Mouse (Mus musculus): ENCODE data around the gene Cacng7. TPM values are rescaled to one million over a fixed set of nuclear protein-coding genes. Genes with fewer than 3 reads are reported as not detected.

The Cacng7 gene
- polyA plus RNA-seq, 1 experiment from 2014 or later: 0.69 TPM

GRCm38 (mm10) chr7:3317704-3318103, 15.1 kb upstream of the Cacng7 start:
- Histone ChIP-seq H3K4me3 (ENCODE audit: low read depth, low read length) (no peak overlapping the region), H3K36me3 (ENCODE audit: control insufficient read depth, insufficient read depth, low read length) (no peaks in the 10 kb centered on the region), H3K27me3 (ENCODE audit: control insufficient read depth, insufficient read depth, low read length) (no peaks in the 10 kb centered on the region), H3K4me2 (replicated peaks; ENCODE audit: low read depth) (no peak overlapping the region), H3K27ac (replicated peaks) (no peak overlapping the region), H3K4me1 (replicated peaks; ENCODE audit: control insufficient read depth, insufficient read depth) (no peaks in the 10 kb centered on the region), H3K9me3 (ENCODE audit: control insufficient read depth, low read length) (no peaks in the 10 kb centered on the region), H3K9ac (ENCODE audit: low read length) (no peak overlapping the region)
- DNase-seq (ENCODE audit: low spot score) (no peak), ATAC-seq (ENCODE audit: low FRiP score, low TSS enrichment) (no peak)
- TF ChIP-seq EP300 (optimal IDR thresholded peaks at IDR 0.05): no peak
- TF ChIP-seq CTCF (IDR thresholded peaks at IDR 0.05; ENCODE audit: low read depth): no peak
- 38% methylated on average over 4 of the region's 4 CpGs for WGBS

DNA sequence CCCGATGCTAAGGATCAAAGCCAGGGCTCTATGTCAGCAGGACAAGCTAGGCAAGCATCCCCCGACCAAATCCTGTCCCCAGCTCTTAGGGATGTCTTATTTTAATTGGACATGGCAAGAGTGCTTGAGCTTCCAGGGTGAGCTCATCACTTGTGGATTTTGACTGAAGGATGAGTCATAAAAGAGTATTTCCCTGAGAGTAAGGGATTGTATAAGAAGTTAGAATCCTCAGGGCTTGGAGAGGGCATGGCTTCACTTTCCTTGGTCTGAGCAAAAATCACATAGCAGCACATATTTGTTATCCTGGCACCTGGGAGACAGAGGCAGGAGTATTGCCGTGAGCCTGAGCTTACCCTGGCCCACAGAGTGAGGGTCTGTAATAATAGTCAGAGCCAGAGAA, 11.9 kb upstream of the Cacng7 start:
- ATAC-seq (ENCODE audit: low FRiP score, low TSS enrichment) (no peak), DNase-seq (ENCODE audit: low spot score) (no peak)
- no peaks in the 10 kb centered on the region for H3K9me3 ChIP-seq (ENCODE audit: control insufficient read depth, low read length)
- no peaks in the 10 kb centered on the region for H3K36me3 ChIP-seq (ENCODE audit: control insufficient read depth, insufficient read depth, low read length)
- no peak overlapping the region for H3K27ac ChIP-seq (replicated peaks)
- H3K4me3 ChIP-seq (ENCODE audit: low read depth, low read length): no peak overlapping the region
- no peak overlapping the region for H3K9ac ChIP-seq (ENCODE audit: low read length)
- H3K4me2 ChIP-seq (replicated peaks; ENCODE audit: low read depth): no peak overlapping the region
- H3K4me1 ChIP-seq (replicated peaks; ENCODE audit: control insufficient read depth, insufficient read depth): no peaks in the 10 kb centered on the region
- TF ChIP-seq CTCF (IDR thresholded peaks at IDR 0.05; ENCODE audit: low read depth): no peak
- TF ChIP-seq EP300 (optimal IDR thresholded peaks at IDR 0.05): no peak
- H3K27me3 ChIP-seq (ENCODE audit: control insufficient read depth, insufficient read depth, low read length): no peaks in the 10 kb centered on the region
- 73% methylated on average over 3 of the region's 3 CpGs for WGBS

- Histone ChIP-seq H3K36me3 (ENCODE audit: control insufficient read depth, insufficient read depth, low read length) (no peaks in the 10 kb centered on the region), H3K4me2 (replicated peaks; ENCODE audit: low read depth) (no peak overlapping the region), H3K4me1 (replicated peaks; ENCODE audit: control insufficient read depth, insufficient read depth) (no peaks in the 10 kb centered on the region), H3K9me3 (ENCODE audit: control insufficient read depth, low read length) (no peaks in the 10 kb centered on the region), H3K27me3 (ENCODE audit: control insufficient read depth, insufficient read depth, low read length) (no peaks in the 10 kb centered on the region), H3K27ac (replicated peaks) (no peak overlapping the region), H3K4me3 (ENCODE audit: low read depth, low read length) (no peak overlapping the region), H3K9ac (ENCODE audit: low read length) (no peak overlapping the region)
- ATAC-seq (ENCODE audit: low FRiP score, low TSS enrichment) (no peak), DNase-seq (ENCODE audit: low spot score) (no peak)
- WGBS: 91% methylated on average over 1 of the region's 1 CpGs
- no peak for TF ChIP-seq CTCF (IDR thresholded peaks at IDR 0.05; ENCODE audit: low read depth)
- TF ChIP-seq EP300 (optimal IDR thresholded peaks at IDR 0.05): no peak
Measured at GRCm38 (mm10) chr7:3323826-3324225, 8.9 kb upstream of the Cacng7 start.

DNA sequence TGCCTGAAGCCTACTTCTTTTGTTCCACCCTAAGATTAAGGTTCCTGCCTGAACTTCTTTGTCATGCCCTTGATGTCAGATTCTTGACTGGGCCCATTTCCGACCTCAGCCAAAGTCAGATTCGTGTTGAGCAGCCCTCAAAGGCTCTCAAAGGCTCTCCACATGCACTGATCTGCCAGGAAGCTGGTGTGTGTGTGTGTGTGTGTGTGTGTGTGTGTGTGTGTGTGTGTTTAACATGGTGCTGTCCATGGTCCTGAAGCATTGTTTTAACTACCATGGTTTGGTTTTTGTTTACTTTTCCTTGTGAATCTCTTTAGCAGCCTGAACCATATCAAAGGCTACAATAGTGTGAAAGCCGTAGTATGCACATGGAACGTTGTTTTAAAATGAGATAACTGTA, 4.8 kb upstream of the Cacng7 start:
- Histone ChIP-seq H3K4me3 (ENCODE audit: low read depth, low read length) (no peak overlapping the region), H3K9ac (ENCODE audit: low read length) (no peak overlapping the region), H3K27ac (replicated peaks) (no peak overlapping the region), H3K4me2 (replicated peaks; ENCODE audit: low read depth) (no peak overlapping the region), H3K4me1 (replicated peaks; ENCODE audit: control insufficient read depth, insufficient read depth) (no peaks in the 10 kb centered on the region), H3K27me3 (ENCODE audit: control insufficient read depth, insufficient read depth, low read length) (no peaks in the 10 kb centered on the region), H3K9me3 (ENCODE audit: control insufficient read depth, low read length) (no peaks in the 10 kb centered on the region), H3K36me3 (ENCODE audit: control insufficient read depth, insufficient read depth, low read length) (no peaks in the 10 kb centered on the region)
- DNase-seq (ENCODE audit: low spot score): no peak
- TF ChIP-seq EP300 (optimal IDR thresholded peaks at IDR 0.05): no peak
- WGBS: 58% methylated on average over 4 of the region's 4 CpGs
- no peak for ATAC-seq (ENCODE audit: low FRiP score, low TSS enrichment)

DNA sequence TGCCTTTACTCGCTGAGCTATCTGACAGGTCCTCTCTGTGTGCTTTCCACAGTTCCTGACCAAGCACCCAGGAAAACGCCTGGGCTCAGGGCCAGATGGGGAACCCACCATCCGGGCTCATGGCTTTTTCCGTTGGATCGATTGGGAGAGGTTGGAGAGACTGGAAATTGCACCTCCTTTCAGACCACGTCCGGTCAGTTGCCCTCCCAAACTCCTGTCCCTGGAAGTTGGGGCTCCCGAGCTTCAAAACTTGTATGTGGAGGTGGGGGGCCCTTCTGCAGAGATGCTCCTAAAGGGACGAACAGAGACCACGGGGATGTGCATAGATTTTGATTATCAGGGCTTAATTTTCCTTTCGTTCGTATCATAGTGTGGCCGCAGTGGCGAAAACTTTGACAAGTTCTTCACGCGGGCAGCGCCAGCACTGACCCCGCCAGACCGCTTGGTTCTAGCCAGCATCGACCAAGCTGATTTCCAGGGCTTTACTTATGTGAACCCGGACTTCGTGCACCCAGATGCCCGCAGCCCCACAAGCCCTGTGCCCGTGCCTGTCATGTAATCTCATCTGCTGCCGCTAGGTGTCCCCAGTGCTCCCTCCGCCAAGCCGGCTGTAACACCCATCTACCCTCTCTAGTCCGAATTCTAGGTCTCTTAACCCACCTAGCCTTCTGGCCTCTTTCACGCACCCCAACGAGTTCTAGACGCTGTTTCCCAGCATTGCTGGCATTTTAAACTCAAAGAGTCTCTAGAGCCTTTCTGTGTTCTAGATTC, 2.8 kb upstream of the Cacng7 start:
- no peaks in the 10 kb centered on the region for H3K36me3 ChIP-seq (ENCODE audit: control insufficient read depth, insufficient read depth, low read length)
- H3K4me3 ChIP-seq (ENCODE audit: low read depth, low read length): no peak overlapping the region
- peak; percentile 60; the same call in 1 of the 2 replicates for ATAC-seq (ENCODE audit: low FRiP score, low TSS enrichment)
- TF ChIP-seq EP300 (optimal IDR thresholded peaks at IDR 0.05): no peak
- peak; percentile 91 for TF ChIP-seq CTCF (IDR thresholded peaks at IDR 0.05; ENCODE audit: low read depth)
- no peaks in the 10 kb centered on the region for H3K9me3 ChIP-seq (ENCODE audit: control insufficient read depth, low read length)
- H3K9ac ChIP-seq (ENCODE audit: low read length): no peak overlapping the region
- H3K4me2 ChIP-seq (replicated peaks; ENCODE audit: low read depth): peak overlapping the region; percentile 12; the same call in 1 of the 2 replicates
- H3K27me3 ChIP-seq (ENCODE audit: control insufficient read depth, insufficient read depth, low read length): no peaks in the 10 kb centered on the region
- H3K27ac ChIP-seq (replicated peaks): no peak overlapping the region
- no peaks in the 10 kb centered on the region for H3K4me1 ChIP-seq (replicated peaks; ENCODE audit: control insufficient read depth, insufficient read depth)
- DNase-seq (ENCODE audit: low spot score): peak; percentile 74
- WGBS: 19% methylated on average over 31 of the region's 31 CpGs

GRCm38 (mm10) chr7:3331171-3331570, 1.6 kb upstream of the Cacng7 start:
- Histone ChIP-seq H3K27me3 (ENCODE audit: control insufficient read depth, insufficient read depth, low read length) (no peaks in the 10 kb centered on the region), H3K36me3 (ENCODE audit: control insufficient read depth, insufficient read depth, low read length) (no peaks in the 10 kb centered on the region), H3K9me3 (ENCODE audit: control insufficient read depth, low read length) (no peaks in the 10 kb centered on the region), H3K4me3 (ENCODE audit: low read depth, low read length) (no peak overlapping the region), H3K4me1 (replicated peaks; ENCODE audit: control insufficient read depth, insufficient read depth) (no peaks in the 10 kb centered on the region), H3K9ac (ENCODE audit: low read length) (no peak overlapping the region), H3K27ac (replicated peaks) (no peak overlapping the region), H3K4me2 (replicated peaks; ENCODE audit: low read depth) (peak overlapping the region; percentile 56)
- ATAC-seq (ENCODE audit: low FRiP score, low TSS enrichment) (no peak), DNase-seq (ENCODE audit: low spot score) (no peak)
- WGBS: 45% methylated on average over 6 of the region's 6 CpGs
- TF ChIP-seq CTCF (IDR thresholded peaks at IDR 0.05; ENCODE audit: low read depth) (no peak), EP300 (optimal IDR thresholded peaks at IDR 0.05) (no peak)
